Mouse (Mus musculus) kidney, adult 2 months (tissue): ENCODE results near the gene Mapk13.

Source experiments
- CTCF ChIP-seq: fragments of 200-500 bp; conservative IDR thresholded peaks from 2 replicates; pipeline ENCODE4 v1.5.1; 2011; ENCODE audit warnings: low read depth, mild to moderate bottlenecking, control low read depth, low read length, moderate library complexity, mixed read lengths; ENCODE audit not compliant: insufficient read depth, insufficient read length
- POLR2A ChIP-seq: fragments of 200-500 bp; IDR thresholded peaks from one replicate; pipeline ENCODE4 v1.6.1; 2011; ENCODE audit warnings: low read depth, low read length, control low read depth

DNA sequence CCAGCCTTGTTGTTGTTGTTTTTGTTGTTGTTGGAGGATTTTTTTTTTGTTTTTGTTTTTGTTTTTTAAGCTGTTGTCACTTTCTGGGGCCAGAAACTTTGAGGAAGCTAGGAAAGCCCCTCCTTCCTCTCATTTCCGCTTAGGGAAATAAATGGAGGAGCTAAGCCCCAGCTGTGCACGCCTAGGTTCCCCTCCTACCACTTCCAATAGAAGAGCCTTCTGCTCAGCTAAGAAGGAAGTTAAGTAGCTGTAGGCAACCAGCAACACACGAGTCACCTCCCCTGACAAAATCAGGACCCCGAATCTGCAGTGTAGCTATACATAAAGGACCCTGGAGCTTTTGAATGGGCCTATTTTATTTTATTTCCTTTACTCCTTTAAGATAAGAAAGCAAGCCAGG lies 31.1 kb upstream of the Mapk13 start:
- TF ChIP-seq CTCF (no peak), POLR2A (no peak)
